Mouse (Mus musculus): Measurements from ENCODE around the gene Serping1.

Gene Serping1

DNA sequence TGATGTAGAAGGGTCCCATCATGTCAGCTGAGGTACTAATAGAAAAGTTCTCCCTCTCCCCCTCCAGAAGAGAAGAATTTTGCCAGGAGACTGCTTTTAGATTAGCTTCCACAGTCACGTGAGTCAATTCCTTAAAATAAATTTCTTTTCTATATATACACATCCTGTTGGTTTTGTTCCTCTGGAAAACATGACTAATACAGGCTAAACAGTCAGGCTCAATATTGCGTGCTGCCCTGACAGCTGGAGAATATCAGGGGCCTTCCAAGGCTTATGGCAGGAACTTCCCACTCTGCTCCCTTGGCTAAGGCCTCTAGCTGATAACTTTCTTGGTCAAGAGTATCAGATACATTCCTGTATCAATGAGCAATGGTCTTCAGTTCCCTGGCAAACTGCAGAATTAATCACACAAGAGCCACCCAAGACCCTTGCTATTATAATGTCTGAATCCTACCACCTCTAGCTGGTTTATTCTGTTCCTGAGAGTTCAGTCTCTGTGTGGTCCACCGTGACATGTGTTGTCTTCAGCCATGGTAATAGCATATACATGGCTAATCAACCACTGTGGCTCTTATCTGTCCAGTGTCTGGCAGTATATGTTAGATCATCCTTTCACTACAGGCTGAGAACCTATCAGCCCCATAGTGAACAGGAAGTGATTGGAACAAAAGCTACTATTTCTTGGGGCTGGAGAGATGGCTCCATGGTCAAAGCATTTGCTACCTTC is 8.8 kb upstream of the Serping1 start:
- in situ Hi-C loops (cut with MboI; ENCODE audit: unreplicated experiment in 2 of 2), result no loop called here

DNA sequence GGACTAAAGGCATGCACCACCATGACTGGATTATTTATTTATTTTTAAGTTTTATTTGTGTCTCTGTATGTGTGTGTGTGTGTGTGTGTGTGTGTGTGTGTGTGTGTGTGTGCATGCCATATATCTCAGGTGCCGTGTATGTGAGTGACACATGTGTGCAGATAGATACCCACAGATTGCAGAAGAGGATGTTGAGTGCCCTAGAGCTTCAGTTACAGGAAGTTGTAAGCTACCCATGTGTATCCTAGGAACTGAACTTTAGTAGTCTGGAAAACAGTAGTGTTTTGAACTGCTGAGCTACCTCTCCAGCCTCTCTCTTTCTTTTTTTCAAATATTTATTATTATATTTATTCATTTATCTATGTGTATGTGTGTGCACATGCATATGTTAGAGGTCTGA is 8.1 kb upstream of the Serping1 start:
- in situ Hi-C loops (cut with MboI; ENCODE audit: unreplicated experiment in 2 of 2), result no loop called here

DNA sequence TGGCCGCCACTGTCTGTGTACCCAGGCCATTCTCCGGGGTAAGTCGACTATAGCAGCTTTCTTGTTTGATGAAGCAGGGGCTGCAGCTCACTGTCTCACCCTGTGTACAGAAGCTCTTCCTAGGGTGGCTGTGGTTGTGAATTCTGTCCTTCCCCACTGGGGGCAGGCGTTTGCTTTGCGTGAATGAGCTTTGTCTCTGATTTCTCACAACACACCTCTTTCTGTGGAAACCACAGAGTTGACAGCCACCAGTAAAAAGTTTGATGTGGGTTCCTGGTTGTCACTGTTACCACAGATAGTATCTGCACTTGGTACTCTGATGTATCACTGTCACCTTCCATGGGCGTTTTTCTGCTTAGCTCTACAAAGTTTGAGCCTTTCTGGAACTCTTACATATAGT is 4.0 kb upstream of the Serping1 start:
- in situ Hi-C loops (cut with MboI; ENCODE audit: unreplicated experiment in 2 of 2), result no loop called here

DNA sequence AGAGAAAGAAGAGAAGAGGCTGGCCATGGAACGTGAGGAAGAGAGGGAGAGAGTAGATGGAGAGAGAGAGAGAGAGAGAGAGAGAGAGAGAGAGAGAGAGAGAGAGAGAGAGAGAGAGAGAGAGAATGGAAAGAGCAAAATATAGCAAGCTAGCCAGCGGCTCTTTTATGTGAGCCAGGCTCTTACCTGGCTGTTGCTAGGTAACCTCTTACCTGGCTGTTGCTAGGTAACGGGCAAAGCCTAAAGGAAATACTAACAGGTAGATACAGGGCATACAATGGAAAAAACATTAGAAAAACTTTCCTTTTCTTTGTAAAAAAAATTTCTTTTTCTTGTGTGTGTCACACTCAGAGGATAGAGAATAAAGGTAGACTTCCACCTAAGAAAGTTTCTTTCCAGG is 2.5 kb upstream of the Serping1 start:
- in situ Hi-C loops (cut with MboI; ENCODE audit: unreplicated experiment in 2 of 2), result no loop called here

DNA sequence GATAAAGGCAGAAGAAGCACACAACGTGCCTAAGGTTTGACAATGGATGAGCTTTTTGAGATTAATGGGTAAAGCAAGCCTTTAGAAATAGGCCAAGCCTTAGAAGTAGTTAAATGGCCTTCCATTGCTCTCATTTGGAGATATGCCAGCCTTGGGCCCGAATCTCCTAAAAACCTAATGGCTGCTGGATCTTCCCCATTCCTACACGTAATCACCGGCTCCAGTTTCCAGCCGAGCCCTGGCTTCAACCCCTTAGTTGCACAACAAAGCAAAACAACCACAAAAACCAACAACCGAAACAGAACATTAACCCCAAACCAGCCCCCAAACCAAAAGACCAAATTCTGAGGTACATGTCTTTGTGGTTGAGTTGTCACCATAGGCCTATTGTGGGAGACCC is 421 bp upstream of the Serping1 start:
- in situ Hi-C loops (cut with MboI; ENCODE audit: unreplicated experiment in 2 of 2), result no loop called here

DNA sequence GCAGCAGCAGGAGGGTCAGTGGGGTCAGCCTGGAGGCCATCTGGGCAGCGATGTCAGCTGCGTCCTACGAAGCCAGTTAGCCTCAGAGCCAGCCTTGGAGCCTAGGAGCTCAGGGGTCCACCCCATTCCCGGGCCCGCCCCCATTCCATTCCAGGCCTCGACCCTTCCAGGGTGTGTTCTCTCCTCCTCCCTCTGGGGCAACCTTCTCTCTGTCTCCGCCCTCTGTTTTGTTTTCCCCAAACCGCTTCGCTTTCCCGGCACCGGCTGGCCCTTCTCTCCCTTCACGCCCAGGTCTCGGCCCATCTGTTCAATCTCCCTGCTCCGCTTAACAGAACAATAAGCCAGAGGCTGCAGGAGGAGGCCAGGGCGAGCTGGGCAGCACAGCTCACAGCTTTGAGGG is 493 bp downstream of the Serping1 start:
- in situ Hi-C loops (cut with MboI; ENCODE audit: unreplicated experiment in 2 of 2), result loop anchor here (25.0 kb wide), 2 partner anchors 312 to 788 kb away; no protein-coding TSS in a partner anchor

DNA sequence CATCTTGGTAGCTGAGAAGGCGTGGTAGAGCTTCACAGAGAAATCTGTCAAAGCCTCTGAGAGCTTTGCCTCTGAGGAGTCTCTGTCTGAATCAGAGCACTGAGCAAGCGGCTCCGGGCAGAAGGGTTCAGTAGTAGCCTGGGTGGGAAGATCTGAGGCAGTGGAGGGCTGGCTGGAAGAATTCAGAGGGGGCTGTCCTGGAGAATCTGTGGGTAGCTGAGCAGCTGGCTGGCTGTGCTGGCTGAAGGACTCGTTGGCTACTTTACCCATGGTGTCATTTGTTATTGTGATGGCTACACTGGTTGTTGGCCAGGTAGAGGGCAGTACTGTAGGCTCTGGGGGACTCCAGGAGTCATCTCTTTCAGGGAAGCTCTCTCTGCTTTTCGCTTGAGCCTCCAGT is 2.0 kb downstream of the Serping1 start:
- in situ Hi-C loops (cut with MboI; ENCODE audit: unreplicated experiment in 2 of 2), result loop anchor here (25.0 kb wide), 2 partner anchors 311 to 789 kb away; no protein-coding TSS in a partner anchor

DNA sequence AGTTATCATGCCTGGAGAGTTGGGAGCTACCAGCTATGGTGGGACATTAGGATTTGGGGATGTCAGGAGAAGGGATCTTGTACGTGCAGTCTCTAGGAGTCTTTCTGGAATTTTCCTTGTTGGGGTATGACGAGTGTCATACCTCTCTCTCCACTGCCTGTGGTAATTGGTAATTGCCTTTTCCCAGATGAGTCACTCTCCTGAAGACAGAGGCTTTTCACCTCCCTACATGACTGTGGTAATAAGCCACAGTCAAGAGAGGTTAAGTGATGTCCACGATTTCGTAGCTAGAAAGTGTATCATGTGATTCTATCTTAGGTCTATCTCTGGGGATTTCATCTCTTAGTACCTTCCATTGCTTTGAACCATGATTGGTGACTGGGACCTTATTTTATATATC is 2.8 kb downstream of the Serping1 start:
- in situ Hi-C loops (cut with MboI; ENCODE audit: unreplicated experiment in 2 of 2), result loop anchor here (25.0 kb wide), 2 partner anchors 310 to 790 kb away; no protein-coding TSS in a partner anchor

DNA sequence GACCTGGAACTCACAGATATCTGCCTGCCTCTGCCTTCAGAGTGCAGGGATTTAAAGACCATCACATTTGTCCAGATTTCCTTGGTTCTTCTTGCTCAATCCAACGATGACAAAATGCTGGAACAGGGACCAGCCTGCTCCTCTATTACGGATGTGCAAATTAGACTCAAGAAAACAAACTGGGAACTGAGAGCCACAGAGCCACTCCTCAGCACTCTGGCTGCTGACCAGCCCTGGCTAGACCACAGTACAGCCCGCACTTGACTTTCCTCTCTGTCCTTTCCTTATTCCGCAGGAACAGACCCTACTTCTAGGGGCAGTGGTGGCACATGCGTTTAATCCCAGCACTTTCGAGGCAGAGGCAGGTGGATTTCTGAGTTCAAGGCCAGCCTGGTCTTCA is 4.7 kb downstream of the Serping1 start:
- in situ Hi-C loops (cut with MboI; ENCODE audit: unreplicated experiment in 2 of 2), result loop anchor here (25.0 kb wide), 2 partner anchors 308 to 792 kb away; no protein-coding TSS in a partner anchor

DNA sequence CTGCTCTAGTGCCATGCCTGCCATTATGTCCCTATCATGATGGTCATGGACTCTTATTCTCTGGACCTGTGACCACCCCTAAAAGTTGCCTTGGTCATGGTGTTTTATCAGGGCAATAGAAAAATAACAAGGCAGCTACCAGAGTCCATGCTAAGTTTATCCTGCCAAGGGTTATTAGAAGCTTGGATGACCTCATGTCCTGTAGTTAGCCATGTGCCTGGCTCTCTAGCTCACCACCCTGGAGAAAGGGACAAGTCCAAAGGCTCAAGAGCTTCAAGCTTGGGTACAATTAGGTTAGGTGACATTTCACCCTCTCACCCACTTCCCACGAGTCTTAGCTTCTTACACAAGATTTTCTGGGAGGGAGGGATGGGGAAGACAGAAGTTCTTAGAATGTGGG is 12.4 kb downstream of the Serping1 start:
- in situ Hi-C loops (cut with MboI; ENCODE audit: unreplicated experiment in 2 of 2), result loop anchor here (25.0 kb wide), 2 partner anchors 301 to 799 kb away; no protein-coding TSS in a partner anchor

DNA sequence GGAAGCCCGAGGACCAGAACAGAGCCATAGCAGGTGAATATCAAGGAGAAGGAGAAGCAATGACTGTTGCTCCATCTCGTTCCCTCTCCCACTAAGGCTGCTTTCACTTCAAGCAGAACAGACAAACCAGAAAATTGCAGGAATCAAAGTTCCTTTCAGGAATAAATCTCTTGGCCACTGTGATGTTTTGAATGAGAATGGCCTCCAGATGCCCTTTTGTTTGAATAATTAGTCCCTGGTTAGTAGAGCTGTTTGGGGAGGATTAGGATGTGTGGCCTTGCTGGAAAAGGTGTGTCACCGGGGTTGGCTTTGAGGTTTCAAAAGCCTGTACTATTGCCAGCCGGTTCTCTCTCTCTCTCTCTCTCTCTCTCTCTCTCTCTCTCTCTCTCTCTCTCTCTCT is 12.9 kb downstream of the Serping1 start:
- in situ Hi-C loops (cut with MboI; ENCODE audit: unreplicated experiment in 2 of 2), result loop anchor here (25.0 kb wide), 2 partner anchors 300 to 800 kb away; no protein-coding TSS in a partner anchor

DNA sequence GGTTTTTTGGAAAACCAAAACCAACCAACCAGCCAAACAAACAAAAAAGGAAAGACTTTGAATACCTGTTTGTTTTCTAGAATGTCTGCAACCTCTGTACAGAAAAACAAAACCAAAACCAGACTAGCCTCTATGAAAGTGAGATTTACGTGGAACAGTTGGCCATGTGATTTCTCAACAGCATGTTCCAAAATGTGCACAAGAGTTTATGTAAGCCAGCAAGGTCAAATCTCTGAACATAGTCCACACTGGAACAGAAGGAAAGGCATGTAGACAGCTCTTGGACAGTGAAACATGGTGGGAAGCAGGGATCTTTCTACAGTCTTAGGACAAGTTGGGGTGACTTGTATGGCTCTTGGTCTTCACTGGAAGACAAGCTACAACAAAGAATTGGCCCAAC is 13.4 kb downstream of the Serping1 start:
- in situ Hi-C loops (cut with MboI; ENCODE audit: unreplicated experiment in 2 of 2), result loop anchor here (25.0 kb wide), 2 partner anchors 300 to 800 kb away; no protein-coding TSS in a partner anchor

DNA sequence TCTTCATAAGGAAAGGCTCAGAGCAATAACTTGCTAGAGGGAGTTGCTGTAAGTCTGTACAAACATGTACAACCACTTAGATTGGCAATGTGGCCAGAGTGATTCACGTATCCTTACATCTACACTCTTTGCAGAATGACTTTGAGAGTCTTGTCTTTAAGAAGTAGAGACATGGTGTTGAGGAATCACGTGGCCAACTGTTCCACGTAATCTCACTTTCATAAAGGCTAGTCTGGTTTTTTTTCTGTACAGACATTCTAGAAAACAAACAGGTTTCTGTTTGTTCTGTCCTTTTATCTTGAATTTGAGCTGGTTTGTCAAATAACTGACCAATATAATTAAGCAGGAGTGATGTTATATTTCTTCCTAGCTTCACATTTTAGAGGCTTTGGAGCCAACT is 13.9 kb downstream of the Serping1 start:
- in situ Hi-C loops (cut with MboI; ENCODE audit: unreplicated experiment in 2 of 2), result loop anchor here (25.0 kb wide), 2 partner anchors 299 to 801 kb away; no protein-coding TSS in a partner anchor

DNA sequence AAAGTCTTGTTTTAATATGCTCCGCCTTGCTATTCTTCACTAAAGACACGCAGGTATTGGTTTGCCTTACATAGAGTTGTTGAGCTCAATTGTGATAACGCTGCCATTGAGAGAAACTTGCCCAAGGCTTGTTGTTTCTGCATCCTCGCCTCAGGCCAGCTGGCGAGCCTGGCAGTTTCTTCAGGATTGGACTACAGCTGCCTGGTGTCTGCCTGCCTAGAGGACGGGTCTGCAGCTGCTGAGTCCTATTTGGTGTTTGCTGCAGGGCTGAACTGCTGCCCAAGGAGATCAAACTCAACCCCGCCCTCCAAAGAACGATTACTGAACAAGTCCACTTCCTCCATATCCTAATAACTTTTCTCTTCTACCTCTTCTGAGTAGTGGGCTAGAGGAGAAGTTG is 14.5 kb downstream of the Serping1 start:
- in situ Hi-C loops (cut with MboI; ENCODE audit: unreplicated experiment in 2 of 2), result loop anchor here (25.0 kb wide), 2 partner anchors 298 to 802 kb away; no protein-coding TSS in a partner anchor

DNA sequence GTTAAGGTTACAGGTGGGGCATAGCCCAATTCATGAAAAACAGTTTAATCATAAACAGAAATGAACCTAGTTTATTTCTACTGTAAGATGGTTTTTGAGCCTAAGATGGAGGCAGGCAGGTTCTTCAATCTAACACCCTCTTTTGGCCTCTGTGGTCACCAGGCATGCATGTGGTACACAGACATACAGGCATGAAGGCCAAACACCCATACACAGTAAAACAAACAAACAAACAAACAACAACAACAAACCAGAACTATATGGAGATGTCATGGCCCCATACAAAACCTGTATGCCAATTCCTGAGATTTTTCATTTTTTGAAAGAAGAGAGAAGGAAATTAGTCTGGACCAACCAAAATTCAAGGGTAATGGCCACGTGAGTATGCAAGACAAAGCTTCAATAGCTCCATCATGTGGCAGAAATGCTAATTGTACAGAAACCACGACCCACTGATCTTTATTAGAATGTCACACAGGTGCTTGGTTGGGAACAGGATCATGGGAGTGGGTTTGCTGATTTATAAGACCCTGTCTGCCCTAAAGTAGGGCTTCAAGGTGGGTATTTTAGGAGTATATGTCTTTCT is 16.6 kb downstream of the Serping1 start:
- in situ Hi-C loops (cut with MboI; ENCODE audit: unreplicated experiment in 2 of 2), result loop anchor here (10.0 to 25.0 kb wide), 3 partner anchors 144 to 804 kb away; no protein-coding TSS in a partner anchor

DNA sequence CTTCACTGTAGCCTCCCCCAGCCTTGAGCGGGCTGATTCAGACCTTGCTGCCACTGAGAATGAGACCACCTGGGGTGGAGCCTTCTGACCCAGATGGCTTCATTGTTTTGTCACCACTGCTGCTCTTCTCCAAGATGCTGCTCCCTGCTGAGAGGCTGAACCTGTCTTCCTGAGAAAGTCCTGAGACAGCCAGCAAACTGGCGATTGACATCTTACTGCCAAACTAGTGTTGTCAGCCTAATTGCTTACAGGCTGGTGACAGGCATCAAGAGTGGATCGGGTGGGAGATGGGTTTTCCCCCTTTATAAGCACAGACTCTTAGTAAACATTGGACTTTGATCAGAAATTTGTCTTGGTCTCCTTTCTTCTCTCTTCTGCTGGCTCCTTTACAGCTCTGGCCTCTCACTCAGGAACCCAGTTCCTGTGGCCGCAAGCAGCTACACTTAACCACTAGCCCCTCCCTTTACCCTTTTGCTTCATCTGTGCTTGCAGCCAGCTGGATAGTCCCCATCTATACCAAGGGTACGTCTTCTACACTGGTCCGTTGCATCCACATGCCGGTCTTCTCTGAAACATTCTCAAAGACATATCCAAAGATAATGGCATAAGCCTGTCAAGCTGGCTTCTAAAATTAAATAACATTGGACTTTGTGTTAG is 18.1 kb downstream of the Serping1 start:
- in situ Hi-C loops (cut with MboI; ENCODE audit: unreplicated experiment in 2 of 2), result loop anchor here (10.0 to 25.0 kb wide), 3 partner anchors 142 to 805 kb away; no protein-coding TSS in a partner anchor

DNA sequence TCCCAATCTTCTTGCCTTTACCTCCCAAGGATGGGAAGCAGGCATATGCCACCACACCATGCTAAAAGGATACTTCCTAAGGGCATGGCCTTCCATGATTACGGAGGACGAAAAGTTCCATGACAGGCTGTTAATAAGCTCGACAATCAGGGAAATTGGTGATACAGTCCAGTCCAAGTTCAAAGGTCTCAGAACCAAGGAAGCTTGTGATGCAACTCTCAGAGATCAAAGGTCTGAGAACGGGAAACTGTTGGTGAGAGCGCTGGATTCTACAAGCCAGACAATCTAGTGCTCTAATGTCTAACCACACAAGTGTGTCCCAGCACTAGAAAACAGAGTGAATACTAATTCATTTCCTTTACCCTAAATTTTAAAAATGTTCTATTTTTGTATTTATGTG is 19.0 kb downstream of the Serping1 start:
- in situ Hi-C loops (cut with MboI; ENCODE audit: unreplicated experiment in 2 of 2), result loop anchor here (10.0 to 25.0 kb wide), 3 partner anchors 141 to 806 kb away; no protein-coding TSS in a partner anchor

DNA sequence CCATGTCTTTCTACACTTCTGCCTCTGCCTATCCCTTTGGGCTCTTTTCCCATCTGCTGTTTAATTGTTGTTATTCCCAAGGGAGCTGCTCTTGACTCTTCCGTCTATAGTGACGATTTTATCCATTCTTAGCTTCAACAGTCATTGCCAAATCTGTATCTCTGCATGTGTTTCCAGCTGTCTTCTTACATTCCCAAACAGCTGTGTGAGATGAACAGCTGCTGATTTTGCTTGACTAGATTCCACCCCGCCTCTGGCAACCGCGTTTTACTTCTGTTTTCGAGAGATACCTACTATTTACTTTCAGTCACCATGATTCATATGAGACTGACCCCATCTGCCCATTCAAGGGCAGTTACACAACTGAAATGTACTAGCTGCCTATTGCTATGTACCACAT is 25.1 kb downstream of the Serping1 start:
- in situ Hi-C loops (cut with MboI; ENCODE audit: unreplicated experiment in 2 of 2), result loop anchor here (10.0 to 25.0 kb wide), 3 partner anchors 135 to 812 kb away; no protein-coding TSS in a partner anchor

DNA sequence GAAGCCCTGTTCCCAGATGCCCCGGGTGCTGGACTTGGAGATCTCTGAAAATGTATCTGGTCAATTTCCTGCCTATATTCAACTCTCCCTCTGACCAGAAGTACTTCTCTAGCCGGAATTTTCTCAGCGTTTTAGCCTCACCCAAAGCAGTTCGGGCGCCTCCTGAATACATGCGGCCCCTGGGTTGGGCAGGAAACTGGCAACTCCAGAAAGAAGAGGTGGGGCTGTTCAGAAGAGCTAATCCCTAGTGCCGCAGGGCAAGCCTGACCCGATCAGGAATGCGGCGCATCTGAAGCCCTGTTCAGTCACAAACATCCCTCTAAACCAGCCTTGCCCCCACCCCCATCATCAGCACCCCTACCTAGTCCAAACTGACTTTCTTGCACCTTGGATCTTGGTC is 31.1 kb downstream of the Serping1 start:
- in situ Hi-C loops (cut with MboI; ENCODE audit: unreplicated experiment in 2 of 2), result no loop called here

DNA sequence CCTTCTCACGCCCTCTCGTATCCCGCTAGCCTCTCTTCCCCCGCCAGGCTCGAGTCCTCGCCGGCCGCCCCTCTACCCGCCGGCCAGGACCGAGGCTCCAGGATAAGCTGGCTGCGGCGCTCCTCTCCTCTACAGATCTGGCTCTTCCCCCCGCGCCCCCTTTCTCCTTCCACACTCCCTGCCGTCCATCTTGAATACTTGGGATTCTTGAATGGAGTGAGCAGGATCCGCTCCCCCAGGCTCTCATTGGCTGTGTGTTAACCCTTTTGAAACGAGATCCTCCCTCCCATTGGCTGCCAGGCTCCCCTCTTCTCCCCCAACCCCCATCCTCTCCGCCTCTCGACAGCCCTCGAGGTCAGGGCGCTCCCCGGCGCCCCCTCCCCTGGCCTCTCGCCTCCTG is 31.7 kb downstream of the Serping1 start, which contains the start of gene Gm19426:
Gm19426 (minus strand) TSS at position 95 of the 400 bp plus-strand sequence.
- in situ Hi-C loops (cut with MboI; ENCODE audit: unreplicated experiment in 2 of 2), result no loop called here
